Mouse (Mus musculus) gastrocnemius, adult 8-10 months (tissue): ENCODE results near the gene Tnc. TPM values are rescaled to one million over a fixed set of nuclear protein-coding genes. Genes with fewer than 3 reads are reported as not detected.
A peak's percentile ranks its signal among the peaks of the same experiment; 100 is the strongest.

Experiments used
- DNase-seq, 2 experiments: peaks; one replicate each; pipeline ENCODE4 v3.0.0; 2022; ENCODE audit warnings: low spot score in 2 of 2
- total RNA-seq, 4 experiments: library from RNA; stranded (reverse); gene quantifications; 2 replicates each; pipeline ENCODE4 v1.2.4; 2022

The Tnc gene
- total RNA-seq, result 1 to 10 TPM in 3 of 4 experiments, under 1 TPM in 1; 0.82 to 3.7 (median 2.2) TPM

DNA sequence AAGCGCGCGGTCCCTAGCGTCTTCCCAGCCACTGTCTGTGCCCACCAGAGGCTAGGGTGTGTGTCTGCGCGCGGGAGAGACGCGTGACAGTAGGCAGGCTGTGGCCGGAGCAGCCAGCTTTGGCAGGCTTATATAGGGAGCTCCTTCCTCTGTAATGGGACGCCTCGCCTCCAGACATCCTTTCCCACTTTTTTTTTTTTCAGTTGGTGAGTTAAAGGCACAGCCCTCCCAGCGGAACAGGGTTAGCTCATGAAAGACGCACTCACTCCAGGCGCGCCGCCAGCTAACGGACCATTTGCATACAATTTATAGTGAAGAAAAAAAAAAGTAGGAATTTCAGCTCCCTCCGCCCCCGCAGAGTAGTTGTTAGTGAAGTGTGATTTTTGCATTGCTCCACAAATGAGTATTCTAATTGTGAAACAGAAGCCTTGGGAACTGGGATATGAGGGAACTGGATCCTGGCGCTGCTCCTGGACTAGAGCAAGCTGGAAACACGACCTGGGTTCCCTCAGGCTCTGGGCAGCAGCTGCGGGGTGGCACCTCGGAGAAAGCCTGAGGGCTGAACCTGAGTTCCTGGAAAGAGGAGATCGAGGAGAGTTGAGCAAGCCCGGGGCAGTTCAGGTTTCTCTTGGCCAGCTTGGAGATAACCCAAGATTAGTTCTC lies at the start of gene Tnc:
Tnc (minus strand) TSS at position 185 of the 663 bp plus-strand sequence.
- peak; percentile 43 to 70 for DNase-seq

DNA sequence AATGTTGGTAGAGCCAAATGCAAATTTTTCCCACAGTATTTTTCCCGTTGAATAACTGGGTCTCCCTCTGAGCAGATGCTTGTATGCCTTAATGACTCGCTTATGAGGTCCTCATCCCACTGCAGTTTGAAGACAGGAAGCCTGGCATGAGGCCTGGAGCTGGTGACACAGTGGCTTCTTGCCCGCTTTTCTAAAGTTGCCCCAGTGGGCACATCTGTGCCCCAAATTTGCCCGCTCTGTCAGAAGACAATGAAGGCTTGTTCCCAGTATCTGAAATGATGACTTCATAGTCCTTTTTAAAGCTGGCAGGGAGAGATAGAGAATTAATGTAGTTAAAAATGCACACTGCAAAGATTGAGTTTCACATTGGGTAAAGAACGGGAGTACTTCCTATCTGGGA lies 47.4 kb upstream of the Tnc start:
- DNase-seq, result no peak

DNA sequence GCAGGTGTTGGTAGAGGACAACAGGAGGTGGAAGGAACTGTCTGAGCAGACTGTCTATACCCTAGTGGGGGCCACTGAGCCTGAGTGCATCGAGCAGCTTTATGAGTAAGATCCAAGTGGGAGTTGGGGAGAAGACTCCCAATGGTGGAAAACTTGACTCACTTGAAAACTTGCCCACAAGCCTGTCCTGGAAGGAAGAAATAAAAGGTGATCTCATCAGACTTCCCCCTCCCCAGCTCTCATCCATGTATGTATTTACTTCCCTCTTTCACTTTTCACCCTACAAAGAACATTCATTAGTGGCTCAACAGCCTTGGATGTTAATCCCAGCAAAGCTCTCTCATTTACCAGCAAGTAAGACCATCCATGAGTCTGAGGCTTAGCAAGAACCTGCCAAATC lies 46.0 kb upstream of the Tnc start:
- DNase-seq, result no peak

- no peak for DNase-seq
Measured at GRCm38 (mm10) chr4:64089378-64089777, 42.6 kb upstream of the Tnc start.

GRCm38 (mm10) chr4:64087675-64088074 lies 40.9 kb upstream of the Tnc start:
- no peak for DNase-seq

DNA sequence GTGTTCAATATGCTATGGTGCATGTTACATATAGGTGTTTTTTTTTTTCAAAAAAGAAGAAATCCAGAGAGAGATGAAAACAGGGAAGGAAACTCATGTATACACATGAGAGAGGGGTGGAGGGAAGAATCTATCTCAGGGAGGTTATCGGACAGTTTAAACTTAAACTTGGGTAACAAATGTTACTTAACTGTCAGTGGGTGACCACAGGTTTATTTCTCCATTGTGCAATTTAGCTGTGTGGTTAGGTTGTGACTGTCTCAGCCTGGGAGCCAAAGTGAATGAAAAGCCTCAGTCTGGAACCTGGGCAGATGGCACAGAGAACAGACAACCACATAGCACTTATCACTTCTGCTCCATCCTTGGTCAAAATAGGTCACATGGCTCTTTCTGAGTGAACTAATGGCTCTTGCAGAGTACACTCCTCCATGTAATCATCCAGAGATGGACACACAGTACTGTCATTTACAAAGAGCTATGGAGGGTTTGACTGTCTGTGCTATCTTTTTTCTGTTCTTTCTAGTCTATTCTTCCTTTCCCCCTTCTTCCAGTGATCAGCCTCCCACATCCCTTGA lies 39.3 kb upstream of the Tnc start:
- DNase-seq, result no peak

DNA sequence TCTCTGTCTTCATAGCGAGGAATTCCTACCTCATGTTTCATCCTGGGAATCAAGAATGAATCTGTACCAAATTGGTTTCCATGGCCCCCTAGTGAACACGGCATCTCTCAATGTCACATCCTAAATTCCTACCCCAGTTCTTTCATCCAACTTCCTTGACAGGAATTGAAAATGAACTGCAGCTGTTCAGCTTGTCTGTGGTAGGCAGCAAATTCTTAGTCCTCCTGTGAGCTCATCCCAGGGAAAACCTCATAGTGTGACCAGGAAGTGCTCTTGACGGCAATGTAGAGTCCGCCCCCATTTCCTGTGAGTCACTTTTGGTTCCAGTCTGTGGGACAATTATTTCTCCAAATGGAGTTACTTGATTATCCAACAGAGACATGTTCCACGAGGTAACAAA lies 37.0 kb upstream of the Tnc start:
- no peak for DNase-seq

- peak; percentile 9 to 26 for DNase-seq
Measured at GRCm38 (mm10) chr4:64078029-64078619, 31.3 kb upstream of the Tnc start.

GRCm38 (mm10) chr4:64076349-64077025 lies 29.7 kb upstream of the Tnc start:
- peak; percentile 17 to 31 for DNase-seq

DNA sequence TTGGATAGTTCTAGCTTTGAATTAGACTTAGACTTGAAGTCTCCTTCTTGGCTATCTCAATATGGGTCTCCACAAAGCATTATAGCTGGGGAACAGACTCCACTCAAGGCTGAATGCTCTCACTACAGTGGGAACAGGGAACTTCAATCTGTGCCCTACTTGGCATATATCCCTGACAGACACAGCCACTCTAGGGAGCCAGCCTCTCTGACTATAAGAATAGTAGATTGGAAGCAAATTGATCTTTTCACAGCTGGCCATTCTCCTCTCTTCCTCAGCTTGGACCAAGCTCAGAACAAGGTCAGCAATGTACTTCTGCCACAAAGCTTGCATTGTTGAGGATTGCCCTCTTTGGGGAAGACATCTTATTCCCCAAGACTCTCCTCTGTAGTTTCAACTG lies 27.9 kb upstream of the Tnc start:
- DNase-seq, result no peak

DNA sequence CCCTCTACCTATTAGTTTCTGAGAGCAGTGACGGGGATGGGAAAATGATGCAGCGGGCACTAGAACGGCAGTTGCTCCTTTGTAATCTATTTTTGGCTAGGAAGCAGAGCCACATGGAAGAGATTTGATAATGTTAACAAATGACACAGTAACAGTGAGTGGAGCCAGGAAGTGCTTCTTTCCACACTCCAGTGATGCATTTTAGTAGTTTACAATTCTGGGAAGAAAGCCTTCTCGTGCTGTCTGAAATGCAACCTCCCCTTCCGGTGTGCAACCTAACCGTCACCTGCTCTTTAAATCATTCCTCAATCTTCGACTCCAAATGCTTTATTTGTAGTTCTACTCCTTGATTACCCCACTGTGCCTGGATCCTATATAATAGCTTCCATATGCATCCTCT lies 20.6 kb upstream of the Tnc start:
- no peak for DNase-seq

GRCm38 (mm10) chr4:64065266-64065665 lies 18.5 kb upstream of the Tnc start:
- DNase-seq, result no peak

- no peak for DNase-seq
Measured at GRCm38 (mm10) chr4:64058856-64059231, 12.0 kb upstream of the Tnc start.

DNA sequence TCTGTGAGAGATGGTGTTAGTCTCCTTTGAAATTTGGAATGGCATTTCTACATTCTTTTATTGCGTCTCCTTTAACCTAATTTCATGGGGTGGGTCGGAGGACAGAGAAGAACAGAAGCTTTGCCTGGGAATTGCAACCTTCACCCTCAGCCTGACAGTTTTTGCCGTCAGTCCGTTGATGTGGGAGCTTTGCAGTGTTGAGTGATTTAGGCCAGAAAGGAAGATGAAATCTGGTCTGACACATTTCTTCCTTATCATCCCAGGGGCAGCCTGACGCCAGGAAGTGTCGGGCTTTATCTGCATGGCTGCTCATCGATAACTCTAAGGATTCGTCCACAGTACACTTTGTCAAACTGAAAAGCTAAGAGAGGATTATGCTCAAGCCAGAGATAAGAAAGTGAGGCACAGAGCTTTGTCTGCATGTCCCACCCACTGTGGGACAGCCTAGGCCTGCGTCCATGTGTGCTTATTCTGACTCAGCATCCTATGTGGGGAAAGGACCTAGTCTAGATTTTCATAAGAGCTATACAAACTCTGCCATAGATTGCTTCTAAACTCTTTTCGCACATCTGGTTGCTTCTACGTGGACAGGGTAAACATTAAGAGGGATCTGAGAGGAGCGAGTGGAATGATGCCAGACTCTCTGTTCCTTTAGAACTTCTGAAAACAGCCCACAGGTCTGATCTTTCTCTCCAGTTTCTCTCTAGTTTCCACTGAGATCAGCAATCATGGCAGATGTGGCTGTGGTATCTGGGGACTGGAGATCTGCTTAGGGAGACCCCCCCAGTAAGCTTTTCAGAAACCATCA lies 11.4 kb upstream of the Tnc start:
- DNase-seq, result no peak

- no peak for DNase-seq
Measured at GRCm38 (mm10) chr4:64048177-64048576, 1.4 kb upstream of the Tnc start.

GRCm38 (mm10) chr4:64043893-64044292 lies 2.9 kb downstream of the Tnc start:
- DNase-seq, result no peak

- DNase-seq, result peak; percentile 16 to 19
Measured at GRCm38 (mm10) chr4:64043371-64043770, 3.4 kb downstream of the Tnc start.

DNA sequence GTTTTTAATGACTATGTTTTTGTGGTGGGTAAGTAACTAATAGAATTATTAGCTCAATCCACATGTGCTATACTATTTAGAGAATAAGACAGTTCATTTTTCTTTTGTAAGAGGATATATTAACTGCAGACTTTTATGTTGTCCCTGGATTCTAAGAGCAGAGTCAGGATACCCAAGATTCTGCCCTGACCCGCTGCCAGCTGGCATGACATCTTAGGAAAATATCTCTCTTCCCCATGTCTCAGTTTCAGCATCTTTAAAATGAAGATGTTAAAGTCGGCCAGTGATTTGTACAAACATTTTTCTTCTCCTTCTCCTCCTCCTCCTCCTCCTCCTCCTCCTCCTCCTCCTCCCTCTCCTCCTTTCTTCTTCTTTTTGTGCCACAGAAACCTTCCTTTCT lies 7.7 kb downstream of the Tnc start:
- no peak for DNase-seq

DNA sequence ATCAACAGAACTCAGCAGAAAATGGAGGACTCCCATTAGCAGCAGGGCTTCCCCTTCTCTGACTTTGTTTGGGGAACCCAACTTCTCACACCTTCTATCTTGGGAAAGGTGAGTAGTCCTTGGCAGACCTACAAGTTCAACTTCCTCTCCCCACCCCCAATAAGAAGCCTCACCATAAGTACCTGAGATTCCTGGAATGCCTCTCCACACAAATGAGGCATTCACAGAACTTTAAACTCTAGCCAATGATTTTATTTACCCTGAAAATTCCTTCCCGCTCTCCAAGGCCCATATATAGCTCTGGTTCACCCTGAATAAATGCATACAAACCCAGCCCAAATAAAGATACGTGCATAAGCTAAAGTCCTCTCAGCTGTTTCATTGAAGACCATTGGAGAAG lies 9.3 kb downstream of the Tnc start:
- no peak for DNase-seq

DNA sequence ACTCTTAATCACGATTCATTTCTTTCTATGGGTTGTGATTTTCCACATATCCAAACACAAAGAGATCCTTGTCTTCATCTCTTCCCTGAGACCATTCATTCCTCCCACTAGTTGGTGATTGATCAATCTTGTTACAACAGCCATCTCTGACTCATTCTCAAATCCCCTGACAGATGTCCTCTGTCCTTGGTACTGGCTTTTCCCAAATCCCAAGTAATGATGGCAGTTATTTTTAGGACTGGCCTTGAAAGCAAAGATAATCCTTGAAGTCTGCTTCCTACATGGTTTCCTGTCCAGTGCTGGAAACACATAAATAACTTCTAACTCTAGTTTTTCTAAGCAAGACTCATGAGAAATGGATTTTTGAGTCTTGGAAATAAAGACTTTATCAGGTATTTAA lies 12.1 kb downstream of the Tnc start:
- DNase-seq, result no peak

DNA sequence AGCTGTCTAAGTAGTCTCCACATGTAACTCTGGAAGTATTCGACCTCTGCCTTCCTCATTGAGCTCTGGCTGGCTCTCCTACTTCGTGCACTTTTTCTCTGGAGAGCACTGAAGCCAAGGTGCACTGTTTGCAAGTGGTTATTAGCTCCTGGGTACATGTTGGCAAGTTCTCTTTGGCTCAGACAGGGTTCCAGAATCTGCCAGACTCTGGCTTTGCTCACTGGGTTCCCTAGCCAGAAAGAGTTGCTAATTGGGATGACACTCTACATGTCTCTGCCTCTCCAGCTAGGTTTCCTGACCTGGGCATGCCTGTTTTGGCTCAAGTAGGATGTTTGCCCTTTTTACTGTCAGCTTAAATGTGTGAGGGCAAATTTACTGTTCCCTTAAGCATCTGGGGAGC lies 13.6 kb downstream of the Tnc start:
- no peak for DNase-seq

DNA sequence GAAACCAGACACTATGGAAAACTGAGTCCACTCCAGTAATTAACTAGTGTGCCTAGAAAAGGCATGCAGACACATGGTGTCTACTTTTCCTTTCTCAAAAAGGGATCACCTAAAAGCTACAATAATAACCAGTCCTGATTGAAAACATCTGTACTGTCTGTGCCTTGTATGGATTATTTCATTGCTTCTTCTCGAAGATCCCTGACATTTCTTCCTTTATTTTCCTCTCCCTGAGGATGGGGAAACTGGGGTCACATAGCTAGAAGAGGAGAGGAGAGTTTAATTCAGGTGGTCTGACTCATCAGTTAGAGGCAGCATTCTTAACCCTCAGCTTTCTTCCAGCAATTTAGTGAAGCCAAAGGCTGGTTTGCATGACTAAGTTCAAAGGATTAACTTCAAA lies 17.3 kb downstream of the Tnc start:
- no peak for DNase-seq
